Mouse (Mus musculus): ENCODE data around the gene Nfkbiz.

Gene Nfkbiz

GRCm38 (mm10) chr16:55801629-55802028 is 37.1 kb downstream of the Nfkbiz start:
- DNase-seq (ENCODE audit: low read depth, low spot score) = no peak
- H3K36me3 ChIP-seq (ENCODE audit: control insufficient read depth, insufficient read depth, low read length, poor library complexity, severe bottlenecking) = no peaks in the 10 kb centered on the region
- no peaks in the 10 kb centered on the region for H3K27me3 ChIP-seq (ENCODE audit: control insufficient read depth, insufficient read depth, low read length, poor library complexity, severe bottlenecking)

DNA sequence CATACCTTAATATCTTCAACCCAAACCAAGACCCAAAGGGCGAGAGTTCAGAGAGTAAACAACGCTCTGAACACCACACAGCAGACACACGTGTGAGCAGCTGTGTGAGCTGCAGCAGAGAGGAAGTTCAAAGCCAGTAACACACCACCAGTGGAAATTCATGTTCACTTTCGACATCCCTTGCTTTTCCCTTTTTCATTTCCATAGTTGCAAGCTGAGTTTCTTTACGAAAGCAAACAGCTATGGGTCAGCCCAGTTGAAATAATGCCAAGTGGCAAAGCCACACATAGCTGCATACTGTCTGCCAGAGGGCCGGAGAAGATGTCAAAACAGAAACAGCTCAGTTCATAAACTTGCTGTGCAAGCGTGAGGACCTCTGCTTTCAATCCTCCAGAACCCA is 39.9 kb downstream of the Nfkbiz start:
- Histone ChIP-seq H3K27me3 (ENCODE audit: control insufficient read depth, insufficient read depth, low read length, poor library complexity, severe bottlenecking) (no peaks in the 10 kb centered on the region), H3K36me3 (ENCODE audit: control insufficient read depth, insufficient read depth, low read length, poor library complexity, severe bottlenecking) (no peaks in the 10 kb centered on the region)
- peak; percentile 28 for DNase-seq (ENCODE audit: low read depth, low spot score)

DNA sequence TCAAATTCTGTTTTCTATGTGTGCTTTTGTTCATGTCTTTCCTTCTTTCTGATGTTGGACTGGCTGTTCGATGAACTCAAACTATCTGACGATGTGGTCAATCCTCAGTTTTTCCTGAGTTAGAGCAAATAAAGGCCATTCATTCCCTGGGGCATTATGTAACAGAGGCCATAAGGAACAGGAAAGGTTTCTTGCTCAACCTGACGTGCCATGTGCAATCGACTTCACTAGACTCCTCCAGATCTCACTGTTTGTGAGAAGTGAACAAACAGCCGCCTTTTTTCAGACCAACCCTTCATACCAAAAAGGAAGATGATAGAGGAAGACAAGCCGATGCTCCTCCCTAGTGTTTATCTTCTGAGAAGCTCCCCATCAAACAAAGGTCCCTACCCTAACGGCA is 48.4 kb downstream of the Nfkbiz start:
- Histone ChIP-seq H3K36me3 (ENCODE audit: control insufficient read depth, insufficient read depth, low read length, poor library complexity, severe bottlenecking) (no peaks in the 10 kb centered on the region), H3K27me3 (ENCODE audit: control insufficient read depth, insufficient read depth, low read length, poor library complexity, severe bottlenecking) (no peaks in the 10 kb centered on the region)
- no peak for DNase-seq (ENCODE audit: low read depth, low spot score)

GRCm38 (mm10) chr16:55789291-55789690 is 49.4 kb downstream of the Nfkbiz start:
- DNase-seq (ENCODE audit: low read depth, low spot score) = no peak
- no peaks in the 10 kb centered on the region for H3K27me3 ChIP-seq (ENCODE audit: control insufficient read depth, insufficient read depth, low read length, poor library complexity, severe bottlenecking)
- H3K36me3 ChIP-seq (ENCODE audit: control insufficient read depth, insufficient read depth, low read length, poor library complexity, severe bottlenecking) = no peaks in the 10 kb centered on the region

DNA sequence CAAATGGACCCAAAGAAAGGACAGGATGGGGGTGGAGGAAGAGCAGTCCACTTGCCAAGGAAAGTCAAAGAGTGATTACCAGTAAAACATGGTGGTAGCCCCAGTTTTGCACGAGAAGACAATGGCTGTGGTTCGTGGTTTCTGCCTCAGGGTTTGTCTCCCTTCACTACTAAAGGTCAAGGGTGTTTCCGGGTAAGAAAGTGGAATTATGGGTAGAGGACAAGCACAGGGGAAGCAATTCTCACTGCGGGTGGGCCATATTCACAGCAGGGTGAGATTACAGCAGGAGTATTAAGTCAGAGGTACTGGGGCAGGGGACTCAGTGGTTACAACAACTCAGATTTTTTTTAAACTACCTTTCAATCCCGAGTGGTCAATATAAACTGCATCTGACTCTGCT is 50.0 kb downstream of the Nfkbiz start:
- DNase-seq (ENCODE audit: low read depth, low spot score) = no peak
- H3K27me3 ChIP-seq (ENCODE audit: control insufficient read depth, insufficient read depth, low read length, poor library complexity, severe bottlenecking) = no peaks in the 10 kb centered on the region
- H3K36me3 ChIP-seq (ENCODE audit: control insufficient read depth, insufficient read depth, low read length, poor library complexity, severe bottlenecking) = no peaks in the 10 kb centered on the region

GRCm38 (mm10) chr16:55787385-55788072 is 51.2 kb downstream of the Nfkbiz start:
- peak; percentile 29 for DNase-seq (ENCODE audit: low read depth, low spot score)
- H3K27me3 ChIP-seq (ENCODE audit: control insufficient read depth, insufficient read depth, low read length, poor library complexity, severe bottlenecking) = no peaks in the 10 kb centered on the region
- H3K36me3 ChIP-seq (ENCODE audit: control insufficient read depth, insufficient read depth, low read length, poor library complexity, severe bottlenecking) = no peaks in the 10 kb centered on the region

GRCm38 (mm10) chr16:55784379-55784778 is 54.3 kb downstream of the Nfkbiz start:
- Histone ChIP-seq H3K36me3 (ENCODE audit: control insufficient read depth, insufficient read depth, low read length, poor library complexity, severe bottlenecking) (no peaks in the 10 kb centered on the region), H3K27me3 (ENCODE audit: control insufficient read depth, insufficient read depth, low read length, poor library complexity, severe bottlenecking) (no peaks in the 10 kb centered on the region)
- DNase-seq (ENCODE audit: low read depth, low spot score) = no peak

DNA sequence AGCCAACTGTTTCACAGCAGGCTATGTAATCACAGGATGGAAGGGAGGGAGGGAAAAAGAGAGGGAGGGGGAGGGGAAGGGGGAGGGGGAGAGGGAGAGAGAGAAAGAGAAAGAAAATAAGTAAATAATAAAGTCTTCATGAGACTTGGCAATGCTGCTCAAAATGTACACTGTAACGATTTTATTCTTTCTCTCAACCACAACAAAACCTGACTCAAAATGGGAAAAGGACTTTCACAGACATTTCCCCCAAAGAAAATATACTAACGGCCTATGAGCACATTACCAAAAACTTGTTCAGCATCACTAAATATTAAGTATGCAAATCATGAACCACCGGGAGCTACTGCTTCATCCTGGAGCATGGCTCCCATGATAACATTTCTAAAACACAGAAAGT is 54.8 kb downstream of the Nfkbiz start:
- Histone ChIP-seq H3K27me3 (ENCODE audit: control insufficient read depth, insufficient read depth, low read length, poor library complexity, severe bottlenecking) (no peaks in the 10 kb centered on the region), H3K36me3 (ENCODE audit: control insufficient read depth, insufficient read depth, low read length, poor library complexity, severe bottlenecking) (no peaks in the 10 kb centered on the region)
- no peak for DNase-seq (ENCODE audit: low read depth, low spot score)

GRCm38 (mm10) chr16:55782911-55783310 is 55.8 kb downstream of the Nfkbiz start:
- no peak for DNase-seq (ENCODE audit: low read depth, low spot score)
- Histone ChIP-seq H3K27me3 (ENCODE audit: control insufficient read depth, insufficient read depth, low read length, poor library complexity, severe bottlenecking) (no peaks in the 10 kb centered on the region), H3K36me3 (ENCODE audit: control insufficient read depth, insufficient read depth, low read length, poor library complexity, severe bottlenecking) (no peaks in the 10 kb centered on the region)

DNA sequence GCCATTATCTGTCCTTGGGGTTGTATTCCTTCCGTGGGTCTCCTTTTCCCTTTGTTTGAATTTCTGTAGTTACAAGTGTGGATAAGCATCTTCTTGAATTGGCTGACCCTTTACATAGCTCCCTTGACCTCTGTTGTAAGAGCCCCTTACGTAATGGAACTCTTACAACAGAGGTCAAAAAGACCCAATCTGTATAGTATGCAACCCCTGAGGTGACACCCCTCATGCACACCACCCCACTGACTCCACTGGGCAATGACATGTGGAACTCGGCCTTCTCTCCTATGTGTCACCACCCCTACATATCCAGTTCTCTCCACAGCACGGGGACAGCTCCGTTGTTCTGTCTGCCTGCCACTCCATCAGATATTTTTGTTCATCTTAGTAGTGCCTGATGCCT is 56.9 kb downstream of the Nfkbiz start:
- Histone ChIP-seq H3K27me3 (ENCODE audit: control insufficient read depth, insufficient read depth, low read length, poor library complexity, severe bottlenecking) (no peaks in the 10 kb centered on the region), H3K36me3 (ENCODE audit: control insufficient read depth, insufficient read depth, low read length, poor library complexity, severe bottlenecking) (no peaks in the 10 kb centered on the region)
- DNase-seq (ENCODE audit: low read depth, low spot score) = no peak

- H3K27me3 ChIP-seq (ENCODE audit: control insufficient read depth, insufficient read depth, low read length, poor library complexity, severe bottlenecking) = no peaks in the 10 kb centered on the region
- DNase-seq (ENCODE audit: low read depth, low spot score) = peak; percentile 38
- no peaks in the 10 kb centered on the region for H3K36me3 ChIP-seq (ENCODE audit: control insufficient read depth, insufficient read depth, low read length, poor library complexity, severe bottlenecking)
Observed at GRCm38 (mm10) chr16:55780958-55781558, 57.6 kb downstream of the Nfkbiz start.

- DNase-seq (ENCODE audit: low read depth, low spot score) = no peak
- no peaks in the 10 kb centered on the region for H3K36me3 ChIP-seq (ENCODE audit: control insufficient read depth, insufficient read depth, low read length, poor library complexity, severe bottlenecking)
- no peaks in the 10 kb centered on the region for H3K27me3 ChIP-seq (ENCODE audit: control insufficient read depth, insufficient read depth, low read length, poor library complexity, severe bottlenecking)
Observed at GRCm38 (mm10) chr16:55776329-55776728, 62.4 kb downstream of the Nfkbiz start.

GRCm38 (mm10) chr16:55770247-55770646 is 68.5 kb downstream of the Nfkbiz start:
- Histone ChIP-seq H3K36me3 (ENCODE audit: control insufficient read depth, insufficient read depth, low read length, poor library complexity, severe bottlenecking) (no peaks in the 10 kb centered on the region), H3K27me3 (ENCODE audit: control insufficient read depth, insufficient read depth, low read length, poor library complexity, severe bottlenecking) (no peaks in the 10 kb centered on the region)
- no peak for DNase-seq (ENCODE audit: low read depth, low spot score)

Measured in splenic B cell, adult 2 months (primary cell).